Mouse (Mus musculus): ENCODE data around the gene Tfpt. TPM values are rescaled to one million over a fixed set of nuclear protein-coding genes. Genes with fewer than 3 reads are reported as not detected.

Gene Tfpt
- 13.7 and 18.2 TPM in 2 replicates for polyA plus RNA-seq (2014; fragmentation: Nextera tagmentation; extraction: Ambion mirVana)

- H3K9ac ChIP-seq (ENCODE audit: low read length): peak within 1 kb of the TSS; percentile 75
- H3K9me3 ChIP-seq (ENCODE audit: control insufficient read depth, low read length): no peaks in the 10 kb centered on the region
- peak; percentile 78 for ATAC-seq (ENCODE audit: insufficient number of reproducible peaks, insufficient read depth, low FRiP score, low read depth)
- H3K4me2 ChIP-seq (ENCODE audit: low read length): peak within 1 kb of the TSS; percentile 97
- H3K4me3 ChIP-seq (ENCODE audit: control insufficient read depth in 1 of 2, insufficient read depth in 1 of 2, low read depth in 1 of 2, low read length in 2 of 2): peak within 1 kb of the TSS; percentile 73 to 100
- H3K36me3 ChIP-seq (ENCODE audit: control insufficient read depth, insufficient read depth, low read length): peaks cover 47% of the 10 kb centered on the region
- under 1% methylated on average over 47 of the region's 47 CpGs for WGBS
- H3K27me3 ChIP-seq (ENCODE audit: control insufficient read depth, insufficient read depth, low read length): no peaks in the 10 kb centered on the region
- H3K27ac ChIP-seq (replicated peaks in 1 of 2; ENCODE audit: control insufficient read depth in 1 of 2, insufficient read depth in 1 of 2, low read depth in 2 of 2, low read length in 2 of 2): peak within 1 kb of the TSS; percentile 76 to 98; a peak in 3 of 4 replicates
- H3K4me1 ChIP-seq (ENCODE audit: control insufficient read depth in 2 of 2, insufficient read depth in 2 of 2, low read length in 2 of 2): peaks cover 10 to 18% of the 10 kb centered on the region in 2 experiments
These were observed at the start of gene Tfpt, which contains the start of gene Prpf31 for GRCm38 (mm10) chr7:3629543-3630477. Gene Tfpt, minus strand, starts transcription at chr7:3629929. Gene Prpf31, plus strand, starts transcription at chr7:3629985.

DNA sequence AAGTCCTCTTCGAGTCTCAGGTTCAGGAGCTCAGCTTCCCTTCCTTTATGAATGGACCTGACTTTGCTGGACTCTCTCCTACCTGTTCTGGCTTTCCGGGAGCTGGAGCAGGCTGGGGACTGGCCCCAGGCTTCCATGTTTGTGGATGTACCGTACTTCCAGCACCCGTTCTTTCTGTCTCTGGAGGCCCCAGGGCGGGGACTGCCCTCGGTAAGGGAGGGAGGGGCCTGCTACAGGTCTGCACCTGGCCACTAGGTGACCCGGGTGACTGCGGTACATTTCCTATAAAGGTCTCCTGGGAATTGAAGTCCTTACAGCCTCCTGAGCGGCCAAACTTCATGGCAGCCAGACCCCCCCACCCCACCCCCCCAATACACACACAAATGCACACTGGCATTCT lies 47.6 kb upstream of the Tfpt start, which contains the start of gene Tmc4:
Gene Tmc4 (minus strand): TSS at position 212 of the 400 bp plus-strand sequence.
- Histone ChIP-seq H3K4me3 (ENCODE audit: control insufficient read depth in 1 of 2, insufficient read depth in 1 of 2, low read depth in 1 of 2, low read length in 2 of 2) (no peak within 1 kb of the TSS), H3K27me3 (ENCODE audit: control insufficient read depth, insufficient read depth, low read length) (no peaks in the 10 kb centered on the region), H3K36me3 (ENCODE audit: control insufficient read depth, insufficient read depth, low read length) (0 out of 2 replicates have a peak, but pooled peaks cover 9% of the 10 kb centered on the region), H3K9ac (ENCODE audit: low read length) (no peak within 1 kb of the TSS), H3K4me1 (ENCODE audit: control insufficient read depth in 2 of 2, insufficient read depth in 2 of 2, low read length in 2 of 2) (no peaks in the 10 kb centered on the region), H3K4me2 (ENCODE audit: low read length) (no peak within 1 kb of the TSS), H3K27ac (replicated peaks in 1 of 2; ENCODE audit: control insufficient read depth in 1 of 2, insufficient read depth in 1 of 2, low read depth in 2 of 2, low read length in 2 of 2) (no peak within 1 kb of the TSS), H3K9me3 (ENCODE audit: control insufficient read depth, low read length) (no peaks in the 10 kb centered on the region)
- 58% methylated on average over 9 of the region's 9 CpGs for WGBS
- no peak for ATAC-seq (ENCODE audit: insufficient number of reproducible peaks, insufficient read depth, low FRiP score, low read depth)

GRCm38 (mm10) chr7:3676371-3676770 lies 46.6 kb upstream of the Tfpt start:
- Histone ChIP-seq H3K27me3 (ENCODE audit: control insufficient read depth, insufficient read depth, low read length) (no peaks in the 10 kb centered on the region), H3K36me3 (ENCODE audit: control insufficient read depth, insufficient read depth, low read length) (0 out of 2 replicates have a peak, but pooled peaks cover 9% of the 10 kb centered on the region), H3K4me1 (ENCODE audit: control insufficient read depth in 2 of 2, insufficient read depth in 2 of 2, low read length in 2 of 2) (no peaks in the 10 kb centered on the region), H3K27ac (replicated peaks in 1 of 2; ENCODE audit: control insufficient read depth in 1 of 2, insufficient read depth in 1 of 2, low read depth in 2 of 2, low read length in 2 of 2) (no peak overlapping the region), H3K9me3 (ENCODE audit: control insufficient read depth, low read length) (no peaks in the 10 kb centered on the region), H3K9ac (ENCODE audit: low read length) (no peak overlapping the region), H3K4me2 (ENCODE audit: low read length) (no peak overlapping the region), H3K4me3 (ENCODE audit: control insufficient read depth in 1 of 2, insufficient read depth in 1 of 2, low read depth in 1 of 2, low read length in 2 of 2) (no peak overlapping the region)
- no peak for ATAC-seq (ENCODE audit: insufficient number of reproducible peaks, insufficient read depth, low FRiP score, low read depth)
- WGBS: 84% methylated on average over 12 of the region's 12 CpGs

DNA sequence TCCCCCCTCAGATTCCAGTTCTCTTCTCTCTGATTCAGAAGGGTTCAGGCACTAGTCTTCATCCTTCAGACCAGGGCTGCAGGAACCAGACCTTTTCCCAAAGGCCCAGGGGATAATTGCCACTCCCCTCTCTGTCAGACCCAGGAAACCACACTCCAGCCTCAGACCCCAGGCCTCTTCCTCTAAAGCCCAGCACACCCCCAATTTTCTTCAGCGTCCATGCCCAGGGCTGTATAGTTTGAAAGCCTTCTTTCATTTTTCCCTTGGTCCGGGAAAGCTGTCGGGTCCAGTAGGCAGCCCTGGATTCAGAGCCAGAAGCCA lies 45.5 kb upstream of the Tfpt start:
- no peak overlapping the region for H3K4me2 ChIP-seq (ENCODE audit: low read length)
- H3K36me3 ChIP-seq (ENCODE audit: control insufficient read depth, insufficient read depth, low read length): 0 out of 2 replicates have a peak, but pooled peaks cover 5% of the 10 kb centered on the region
- H3K27ac ChIP-seq (replicated peaks in 1 of 2; ENCODE audit: control insufficient read depth in 1 of 2, insufficient read depth in 1 of 2, low read depth in 2 of 2, low read length in 2 of 2): no peak overlapping the region
- WGBS: 74% methylated on average over 3 of the region's 3 CpGs
- no peak overlapping the region for H3K4me3 ChIP-seq (ENCODE audit: control insufficient read depth in 1 of 2, insufficient read depth in 1 of 2, low read depth in 1 of 2, low read length in 2 of 2)
- H3K4me1 ChIP-seq (ENCODE audit: control insufficient read depth in 2 of 2, insufficient read depth in 2 of 2, low read length in 2 of 2): no peaks in the 10 kb centered on the region
- H3K27me3 ChIP-seq (ENCODE audit: control insufficient read depth, insufficient read depth, low read length): no peaks in the 10 kb centered on the region
- H3K9me3 ChIP-seq (ENCODE audit: control insufficient read depth, low read length): no peaks in the 10 kb centered on the region
- no peak overlapping the region for H3K9ac ChIP-seq (ENCODE audit: low read length)
- no peak for ATAC-seq (ENCODE audit: insufficient number of reproducible peaks, insufficient read depth, low FRiP score, low read depth)

DNA sequence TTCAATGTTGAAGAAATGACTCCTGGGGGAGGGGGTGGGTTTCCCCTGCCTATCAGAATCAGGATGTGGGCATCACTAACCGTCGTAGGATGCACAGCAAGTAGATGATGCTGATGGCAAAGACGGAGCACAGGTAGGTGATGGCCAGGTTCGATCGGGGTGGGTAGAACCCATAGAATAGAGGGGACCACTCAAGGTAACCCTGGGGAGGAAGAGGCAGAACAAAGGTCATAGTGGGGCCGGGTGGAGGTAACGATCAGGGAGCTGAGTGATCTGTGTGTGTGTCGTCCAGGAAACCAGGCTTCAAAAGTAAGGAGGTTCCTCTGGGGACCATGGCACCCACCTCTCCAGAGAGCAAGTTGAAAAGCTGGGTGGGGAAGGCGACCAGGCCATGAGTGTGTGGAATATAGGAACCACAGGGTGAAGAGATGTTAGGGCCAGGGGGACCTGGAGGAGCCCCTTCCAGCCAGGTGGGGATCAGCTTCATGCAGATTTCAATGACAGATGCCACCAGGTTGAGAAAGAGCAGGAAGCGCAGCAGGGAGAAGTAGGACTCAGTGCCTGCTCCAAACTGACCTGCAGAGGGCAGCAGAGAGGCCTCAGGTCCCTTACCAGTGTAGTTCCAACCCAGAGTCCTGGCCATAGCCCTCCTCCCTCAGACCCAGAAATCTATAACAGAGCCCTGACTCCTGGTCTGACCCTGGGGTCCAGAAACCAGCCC lies 44.9 kb upstream of the Tfpt start:
- no peak overlapping the region for H3K27ac ChIP-seq (replicated peaks in 1 of 2; ENCODE audit: control insufficient read depth in 1 of 2, insufficient read depth in 1 of 2, low read depth in 2 of 2, low read length in 2 of 2)
- no peak for ATAC-seq (ENCODE audit: insufficient number of reproducible peaks, insufficient read depth, low FRiP score, low read depth)
- 0 out of 2 replicates have a peak, but pooled peaks cover 4% of the 10 kb centered on the region for H3K36me3 ChIP-seq (ENCODE audit: control insufficient read depth, insufficient read depth, low read length)
- H3K4me1 ChIP-seq (ENCODE audit: control insufficient read depth in 2 of 2, insufficient read depth in 2 of 2, low read length in 2 of 2): no peaks in the 10 kb centered on the region
- 62% methylated on average over 10 of the region's 10 CpGs for WGBS
- H3K4me2 ChIP-seq (ENCODE audit: low read length): no peak overlapping the region
- H3K9ac ChIP-seq (ENCODE audit: low read length): no peak overlapping the region
- H3K4me3 ChIP-seq (ENCODE audit: control insufficient read depth in 1 of 2, insufficient read depth in 1 of 2, low read depth in 1 of 2, low read length in 2 of 2): no peak overlapping the region
- no peaks in the 10 kb centered on the region for H3K27me3 ChIP-seq (ENCODE audit: control insufficient read depth, insufficient read depth, low read length)
- H3K9me3 ChIP-seq (ENCODE audit: control insufficient read depth, low read length): no peaks in the 10 kb centered on the region

DNA sequence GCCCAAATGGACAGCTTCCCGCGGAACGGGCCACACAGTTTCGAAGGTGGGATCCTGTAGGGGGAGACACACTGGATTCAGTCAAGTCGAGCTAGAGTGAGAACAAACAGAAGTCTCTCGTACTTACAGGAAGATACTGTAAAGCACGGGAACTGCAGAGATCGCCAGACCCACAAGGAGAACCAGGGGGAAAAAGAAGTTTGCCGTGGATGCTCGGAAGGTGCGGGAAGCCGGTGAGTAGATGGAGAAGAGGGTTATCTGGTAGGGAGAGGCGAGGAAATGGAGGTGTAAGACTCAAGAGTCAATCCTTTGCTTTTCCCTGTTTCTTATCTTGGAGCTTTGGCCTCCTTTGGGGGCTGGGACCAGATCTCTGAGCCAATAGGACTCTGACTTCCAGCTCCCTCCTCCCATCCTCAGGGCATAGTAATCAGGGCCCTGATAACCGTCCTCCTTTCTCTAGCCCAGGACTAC lies 37.2 kb upstream of the Tfpt start:
- Histone ChIP-seq H3K4me2 (ENCODE audit: low read length) (peak overlapping the region; percentile 62), H3K4me3 (ENCODE audit: control insufficient read depth in 1 of 2, insufficient read depth in 1 of 2, low read depth in 1 of 2, low read length in 2 of 2) (peak overlapping the region; percentile 17 to 29), H3K9me3 (ENCODE audit: control insufficient read depth, low read length) (no peaks in the 10 kb centered on the region), H3K4me1 (ENCODE audit: control insufficient read depth in 2 of 2, insufficient read depth in 2 of 2, low read length in 2 of 2) (peaks cover 12 to 18% of the 10 kb centered on the region in 2 experiments), H3K9ac (ENCODE audit: low read length) (peak overlapping the region; percentile 56), H3K36me3 (ENCODE audit: control insufficient read depth, insufficient read depth, low read length) (peaks cover 17% of the 10 kb centered on the region), H3K27ac (replicated peaks in 1 of 2; ENCODE audit: control insufficient read depth in 1 of 2, insufficient read depth in 1 of 2, low read depth in 2 of 2, low read length in 2 of 2) (0 out of 4 replicates have a peak overlapping the region, but pooled peaks of 1 of the 2 experiments have one; percentile 14), H3K27me3 (ENCODE audit: control insufficient read depth, insufficient read depth, low read length) (no peaks in the 10 kb centered on the region)
- ATAC-seq (ENCODE audit: insufficient number of reproducible peaks, insufficient read depth, low FRiP score, low read depth): no peak
- WGBS: 5% methylated on average over 14 of the region's 14 CpGs
